Mouse (Mus musculus) gastrocnemius, adult 8-10 months (tissue): ENCODE data around the gene Rpl15. TPM values are rescaled to one million over a fixed set of nuclear protein-coding genes. Genes with fewer than 3 reads are reported as not detected.
"Not testable (repeated sequence)": the region's sequence is repeated elsewhere in the genome, so short reads cannot be mapped to it uniquely, and the experiment has no call there.

ENCODE experiments used
- DNase-seq, 2 experiments: peaks; one replicate each; pipeline ENCODE4 v3.0.0; 2022; ENCODE audit warnings: low spot score in 2 of 2
- total RNA-seq, 4 experiments: library from RNA; stranded (reverse); gene quantifications; 2 replicates each; pipeline ENCODE4 v1.2.4; 2022

Gene Rpl15
- 100 to 1,000 TPM; 522 to 585 (median 547) TPM for total RNA-seq

DNA sequence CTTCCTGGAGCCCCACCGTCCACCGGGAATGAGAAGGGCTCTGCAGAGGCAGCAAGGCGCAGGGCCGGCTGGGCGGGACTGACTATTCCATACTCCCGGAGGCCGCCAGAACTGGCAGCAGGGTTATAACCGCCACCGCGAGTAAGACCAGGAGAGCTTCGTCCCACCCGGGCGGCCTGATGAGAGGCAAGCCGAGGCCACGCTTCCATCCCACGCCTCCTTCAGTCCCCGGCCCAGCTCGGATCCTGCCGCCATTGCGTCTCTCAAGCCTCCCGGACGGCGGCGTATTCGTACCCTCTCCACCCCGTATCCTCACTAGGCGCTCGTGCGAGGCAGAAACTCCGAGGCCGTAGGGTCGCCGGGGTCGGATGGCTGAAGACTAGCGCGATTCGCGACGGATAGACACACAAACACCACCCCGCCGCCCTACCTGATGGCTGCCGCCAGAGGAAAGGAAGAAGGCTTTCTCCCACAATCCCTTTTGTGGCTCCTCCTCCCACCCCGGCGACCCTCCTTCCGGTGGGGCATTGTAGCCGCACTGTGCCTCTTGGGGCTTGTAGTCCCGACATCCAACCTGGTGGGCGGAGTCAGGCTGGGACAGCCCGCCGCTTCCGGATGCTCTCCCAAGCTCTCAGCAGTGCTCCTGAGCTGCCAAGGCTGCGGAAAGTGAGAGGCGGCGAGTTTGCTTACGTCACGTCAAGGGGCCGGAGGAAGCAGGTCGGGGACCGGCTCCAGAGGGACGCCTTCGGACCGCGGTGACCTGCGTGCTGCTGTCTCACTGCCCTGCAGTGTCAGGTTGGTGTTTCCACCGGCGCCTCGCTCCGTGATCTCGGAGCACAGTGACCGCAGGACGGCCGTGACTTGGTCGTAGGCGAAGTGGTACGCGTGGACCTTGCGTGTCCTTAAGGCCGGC is at the start of gene Rpl15, which contains the start of gene Nkiras1:
Rpl15 (minus strand) TSS at position 863 of the 913 bp plus-strand sequence.
Nkiras1 (plus strand) TSS at position 608 of the 913 bp plus-strand sequence.
- peak; percentile 98 to 99 for DNase-seq

DNA sequence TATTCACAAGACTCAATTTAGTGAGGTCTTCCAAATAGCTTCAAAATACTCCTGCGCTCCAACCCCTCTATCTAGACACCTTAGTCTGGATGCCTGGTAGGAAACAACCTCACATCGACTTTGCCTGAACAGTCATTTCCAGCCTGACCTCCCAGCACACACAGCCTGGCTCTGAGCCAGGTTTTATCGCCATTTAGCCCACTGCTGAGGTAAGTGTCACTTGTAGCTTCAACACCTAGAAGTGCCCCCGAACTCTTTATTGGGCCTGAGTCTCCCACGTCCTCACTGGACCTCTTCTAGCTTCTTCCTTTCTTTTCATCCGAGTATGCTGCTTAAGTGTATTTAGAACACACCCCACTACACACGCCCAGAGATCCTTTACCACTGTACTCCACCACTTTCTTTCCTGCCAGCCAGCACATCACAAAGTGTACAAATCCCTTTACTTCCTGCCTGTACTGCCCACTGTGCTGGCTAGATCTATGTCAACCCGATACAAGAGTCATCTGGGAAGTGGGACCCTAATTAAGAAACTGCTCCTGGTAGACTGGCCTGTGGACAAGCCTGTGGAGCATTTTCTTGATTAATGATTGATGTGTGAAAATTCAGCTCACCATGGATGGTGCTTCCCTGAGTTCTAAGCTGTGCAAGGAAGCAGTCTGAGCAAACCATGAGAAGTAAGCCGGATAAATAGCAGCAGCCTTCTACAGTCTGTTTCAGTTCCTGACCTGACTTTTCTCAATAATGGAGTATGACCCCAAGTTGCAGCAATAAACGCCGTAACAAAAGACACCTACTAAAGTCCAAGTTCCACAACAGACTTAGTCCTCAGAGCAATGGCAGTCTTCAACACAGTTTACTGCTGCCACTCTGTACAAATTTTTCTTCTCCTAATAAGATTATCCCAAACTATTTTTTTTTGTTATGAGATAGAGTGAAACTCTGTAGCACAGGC is 46.5 kb upstream of the Rpl15 start:
- DNase-seq = no peak

DNA sequence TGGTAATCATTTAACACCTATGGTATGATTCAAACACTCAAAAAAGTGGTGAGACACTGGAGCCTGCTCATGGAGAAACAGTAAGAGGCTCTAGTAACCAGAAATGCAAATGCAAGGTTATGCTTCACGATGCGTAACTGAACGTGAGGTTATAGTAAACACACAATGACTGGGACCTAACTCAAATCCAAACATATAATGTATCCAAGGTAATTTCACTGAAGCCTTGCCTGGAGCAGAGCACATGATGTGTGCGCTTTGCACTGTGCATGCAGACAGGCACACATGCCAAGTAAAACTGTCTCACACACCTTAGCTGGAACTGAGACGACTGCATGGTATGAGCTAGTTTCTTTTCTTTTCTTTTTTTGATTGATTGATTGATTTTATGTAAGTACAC is 33.0 kb upstream of the Rpl15 start:
- DNase-seq = no peak

DNA sequence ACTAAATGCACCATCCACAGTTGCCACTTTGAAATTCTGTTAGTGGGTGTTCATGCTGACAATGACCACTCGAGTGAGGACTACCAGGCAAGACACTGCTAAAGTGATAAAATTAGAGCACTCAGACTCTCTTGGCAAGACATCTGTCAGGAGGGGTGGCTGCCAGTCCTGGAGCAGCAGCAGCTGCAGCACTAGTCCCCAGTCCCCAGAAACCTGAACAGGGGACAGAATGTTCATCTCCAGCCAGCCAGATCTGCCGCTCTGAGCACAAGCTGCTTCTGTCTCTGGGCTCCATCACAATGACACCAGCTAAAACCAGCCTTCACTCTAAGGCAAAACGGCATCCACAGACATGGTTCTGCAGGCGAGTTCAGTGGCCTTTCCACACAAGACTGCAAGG is 32.1 kb upstream of the Rpl15 start:
- DNase-seq = peak; percentile 79 to 84

DNA sequence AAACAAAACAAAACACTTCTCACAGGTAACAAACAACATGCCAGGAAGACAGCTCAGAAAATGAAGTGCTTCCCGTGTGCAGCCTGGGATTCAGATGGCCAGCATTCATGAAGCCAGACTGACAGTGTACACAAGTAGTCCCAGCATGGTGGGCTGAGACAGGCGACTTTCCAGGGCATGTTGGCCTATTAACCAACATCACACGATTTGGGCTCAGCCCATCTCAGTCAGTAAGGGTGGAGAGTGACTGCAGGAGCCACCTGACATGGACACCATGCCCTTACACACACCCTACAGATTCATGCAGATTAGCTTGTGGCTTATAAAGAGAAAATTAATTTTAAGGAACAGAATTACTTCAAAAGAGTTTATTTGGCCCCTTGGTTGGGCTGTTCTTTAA is 31.6 kb upstream of the Rpl15 start:
- peak in 1 of 2 experiments; percentile 21 for DNase-seq

DNA sequence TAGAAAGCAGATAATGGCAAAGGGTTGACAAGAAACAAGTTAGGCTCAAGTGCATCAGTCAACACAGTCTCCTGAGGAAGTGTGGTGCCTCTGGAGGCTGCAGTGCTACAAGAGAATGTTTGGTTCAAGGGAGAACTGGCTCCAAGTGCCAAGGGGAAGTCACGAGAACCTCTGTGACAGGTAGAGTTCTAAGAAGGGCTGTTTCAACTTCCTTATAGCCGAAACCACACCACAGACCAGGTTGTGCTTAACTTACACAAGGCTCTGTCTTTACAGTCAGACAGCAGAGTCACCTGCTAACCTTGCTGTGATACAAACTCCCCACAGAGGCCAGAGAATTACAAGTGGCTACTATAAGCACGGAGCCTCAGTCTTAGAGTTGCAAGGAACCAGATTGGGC is 30.4 kb upstream of the Rpl15 start:
- DNase-seq = no peak

DNA sequence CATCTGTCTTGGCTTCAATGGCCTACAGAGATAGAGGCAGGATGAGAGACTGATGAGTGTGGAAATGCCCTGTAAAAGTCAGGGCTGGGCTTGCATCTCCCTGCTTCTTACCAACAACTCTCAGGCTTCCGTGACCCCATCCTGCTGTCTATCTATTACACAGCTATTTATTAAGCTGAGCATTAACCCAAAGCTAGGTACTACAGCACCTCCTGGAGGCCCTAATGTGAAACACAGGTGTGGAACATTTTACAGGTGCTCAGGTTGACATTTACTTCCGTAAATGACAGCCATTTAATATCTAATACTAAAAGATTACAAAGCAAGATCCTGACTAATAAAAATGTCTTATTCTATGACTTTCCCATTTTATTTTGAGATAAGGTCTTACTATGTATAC is 29.5 kb upstream of the Rpl15 start:
- DNase-seq = no peak

DNA sequence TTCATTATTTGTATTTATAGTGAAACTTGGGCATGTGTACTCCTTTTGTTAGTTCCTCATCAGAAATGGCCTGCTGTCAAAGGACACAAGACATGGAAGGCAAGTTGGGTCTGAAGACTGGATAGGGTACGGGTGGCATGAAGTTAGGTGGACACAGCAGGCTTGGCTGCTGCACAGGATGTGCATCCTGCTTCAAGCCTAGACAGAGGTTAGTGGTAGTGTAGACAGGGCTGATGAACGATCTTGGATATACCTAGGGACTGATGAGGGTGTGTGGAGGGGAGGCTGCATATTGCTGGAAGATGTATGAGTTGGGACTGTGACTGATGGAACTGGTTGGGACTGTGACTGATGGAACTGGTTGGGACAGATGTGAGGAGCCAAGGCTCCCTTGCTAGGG is 27.7 kb upstream of the Rpl15 start:
- DNase-seq = no peak

DNA sequence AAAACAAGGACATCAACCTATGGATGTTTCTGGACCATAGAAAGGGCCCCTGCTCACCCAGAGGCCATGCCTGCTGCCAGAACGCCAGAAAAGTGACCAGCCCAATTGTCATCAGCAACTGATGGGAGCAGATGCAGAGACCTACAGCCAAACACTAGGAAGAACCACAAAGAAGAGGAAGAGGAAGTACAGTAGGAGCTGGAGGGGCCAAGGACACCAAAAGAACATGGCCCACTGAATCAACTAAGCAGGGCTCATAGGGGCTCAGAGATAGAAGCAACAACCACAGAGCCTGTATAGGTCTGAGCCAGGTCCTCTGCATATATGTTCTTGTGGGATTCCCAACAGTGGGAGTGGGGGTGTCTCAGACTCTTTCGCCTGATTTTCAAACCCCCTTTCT is 26.2 kb upstream of the Rpl15 start:
- DNase-seq = no peak

DNA sequence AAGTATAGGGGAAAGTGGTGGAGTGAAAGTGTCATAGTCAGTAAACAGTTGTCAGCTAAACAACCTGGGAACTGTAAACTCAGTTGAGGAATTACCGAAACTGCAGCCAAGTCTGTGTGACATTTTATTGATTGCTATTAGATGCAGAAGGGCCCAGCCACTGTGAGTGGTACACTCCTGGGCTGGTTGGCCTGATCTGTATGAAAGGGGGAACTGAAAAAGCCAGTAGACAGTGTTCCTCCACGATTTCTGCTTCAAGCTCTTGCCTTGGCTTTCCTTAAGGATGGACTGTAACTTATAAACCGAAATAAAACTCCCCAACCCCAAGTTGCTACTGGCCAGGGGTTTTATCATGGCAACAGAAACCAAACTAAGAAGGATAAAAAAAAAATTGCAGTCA is 21.4 kb upstream of the Rpl15 start:
- DNase-seq = no peak

DNA sequence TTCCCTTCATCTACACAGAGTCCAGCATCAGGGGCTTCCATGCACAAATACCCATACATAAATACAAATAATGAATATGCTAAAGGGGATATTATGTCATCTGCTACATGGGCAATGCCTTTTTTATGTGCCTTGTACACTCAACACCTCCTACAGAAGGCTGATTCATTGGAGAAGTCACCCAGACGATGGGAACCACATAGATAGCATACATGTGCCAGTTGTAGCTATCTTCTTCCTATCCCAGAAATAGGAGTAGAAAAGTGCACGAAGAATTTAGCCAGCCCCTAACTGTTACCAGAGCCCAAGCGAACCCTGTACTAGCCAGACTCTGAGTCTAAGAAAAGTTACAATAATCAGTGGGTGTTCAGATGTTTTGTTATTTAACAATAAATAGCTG is 20.9 kb upstream of the Rpl15 start:
- no peak for DNase-seq

DNA sequence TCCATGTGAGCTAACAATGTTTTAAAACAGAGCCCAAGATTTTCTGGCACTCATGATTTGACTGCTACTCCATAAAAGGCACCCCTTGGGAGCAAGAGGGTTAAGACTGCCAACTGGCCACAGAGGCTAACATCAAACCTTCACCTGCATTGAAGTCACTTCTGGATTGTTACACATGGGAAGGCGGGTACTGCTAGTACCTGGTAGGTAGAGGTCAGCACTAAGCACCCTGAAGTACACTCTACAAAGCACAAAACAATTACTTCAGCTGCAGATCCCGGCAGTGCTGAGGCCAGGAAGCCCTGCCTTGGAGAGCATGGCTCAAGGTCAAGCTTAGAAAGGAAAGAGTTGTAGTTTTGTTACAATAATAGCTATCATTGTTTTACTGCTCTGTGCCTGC is 16.2 kb upstream of the Rpl15 start:
- DNase-seq = no peak

DNA sequence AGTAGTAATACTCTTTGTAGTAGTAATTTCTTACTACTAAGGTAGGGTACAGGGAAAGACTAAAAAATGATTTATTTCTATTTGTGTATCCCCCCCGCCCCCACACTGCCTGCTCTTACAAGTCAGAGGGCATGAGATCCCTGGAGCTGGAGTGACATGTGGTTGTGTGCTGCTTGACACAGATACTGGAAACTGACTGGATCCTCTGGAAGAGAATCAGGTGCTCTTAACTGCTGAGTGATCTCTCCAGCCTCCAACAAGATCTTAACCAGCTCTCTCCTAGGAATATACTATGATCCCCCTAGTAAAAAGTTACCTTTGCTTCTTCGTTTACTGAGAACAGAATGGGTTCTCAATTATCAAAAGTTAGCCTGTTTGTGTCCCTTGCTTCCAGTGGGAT is 15.2 kb upstream of the Rpl15 start:
- DNase-seq = no peak

DNA sequence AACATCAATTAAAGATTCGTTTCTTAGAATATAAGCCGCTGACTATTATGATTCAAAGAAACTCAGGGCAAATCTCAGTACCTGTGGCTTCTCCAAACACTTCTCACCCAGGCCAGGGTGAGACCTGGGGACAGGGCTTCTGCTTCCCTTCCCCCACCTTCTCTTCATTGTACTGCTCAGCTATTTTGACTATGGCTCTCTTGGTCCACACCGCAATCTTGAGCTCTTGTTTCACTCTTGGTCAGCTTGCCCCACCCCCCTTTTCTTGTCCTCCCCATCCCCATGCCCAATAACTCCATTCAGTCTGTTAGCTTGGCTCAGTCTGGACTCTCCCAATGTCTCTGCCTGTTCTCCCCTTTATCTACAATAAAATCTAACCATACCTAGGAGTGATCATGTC is 14.3 kb upstream of the Rpl15 start:
- no peak for DNase-seq

DNA sequence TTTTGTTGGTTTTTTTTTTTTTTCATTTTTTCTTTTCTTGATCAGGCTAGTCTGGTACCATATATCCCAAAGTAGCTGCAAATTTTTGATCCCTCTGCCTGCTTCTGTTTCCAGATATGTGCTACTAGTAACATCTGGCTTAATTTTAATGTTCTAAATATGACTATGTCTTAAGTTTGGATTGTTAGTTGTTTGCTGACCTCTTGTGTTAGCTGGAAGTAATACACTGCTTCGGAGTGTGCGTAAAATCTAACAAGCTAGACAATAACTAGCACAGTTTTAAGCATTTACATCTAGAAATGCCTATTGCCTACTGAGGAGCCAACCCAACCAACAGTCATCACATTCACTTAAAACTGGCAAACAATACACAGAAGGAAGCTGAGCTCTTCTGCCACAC is 13.4 kb upstream of the Rpl15 start:
- DNase-seq = no peak

DNA sequence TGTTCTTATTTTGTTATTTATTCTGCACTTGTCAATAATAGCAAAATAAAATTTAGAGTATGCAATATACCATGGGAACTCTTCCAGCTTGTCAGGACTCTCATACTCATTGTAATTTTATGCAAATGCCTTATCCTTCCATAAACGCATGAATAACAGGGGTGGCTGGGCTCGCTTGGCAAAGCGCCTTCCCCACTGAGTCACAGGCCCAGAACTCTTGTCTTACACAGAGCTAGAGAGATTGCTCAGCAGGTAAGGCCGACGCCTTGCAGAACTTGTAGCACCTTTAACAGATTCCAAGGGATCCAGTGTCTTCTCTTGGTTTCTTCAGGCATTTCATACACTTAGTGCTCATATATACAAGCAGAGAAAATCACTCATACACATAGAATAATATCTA is 9.2 kb upstream of the Rpl15 start:
- no peak for DNase-seq

DNA sequence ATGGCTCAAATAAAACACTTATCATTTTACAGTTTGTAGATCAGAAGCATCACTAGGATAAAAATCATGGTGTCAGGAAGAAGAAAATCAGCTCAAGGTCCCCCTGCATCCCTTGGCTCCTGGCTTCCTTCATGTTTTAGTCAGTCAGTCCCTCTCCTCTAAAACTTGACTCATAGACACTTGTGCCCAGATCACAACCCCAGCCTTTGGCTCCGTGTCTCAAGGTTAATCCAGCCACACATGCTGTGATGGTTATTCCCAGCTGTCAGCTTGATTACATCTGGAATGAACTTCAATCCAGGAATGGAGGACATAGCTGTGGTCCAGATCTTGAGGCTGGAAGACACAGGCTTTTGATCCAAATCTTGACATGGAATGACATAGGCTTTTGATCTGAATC is 3.3 kb upstream of the Rpl15 start:
- DNase-seq = no peak

DNA sequence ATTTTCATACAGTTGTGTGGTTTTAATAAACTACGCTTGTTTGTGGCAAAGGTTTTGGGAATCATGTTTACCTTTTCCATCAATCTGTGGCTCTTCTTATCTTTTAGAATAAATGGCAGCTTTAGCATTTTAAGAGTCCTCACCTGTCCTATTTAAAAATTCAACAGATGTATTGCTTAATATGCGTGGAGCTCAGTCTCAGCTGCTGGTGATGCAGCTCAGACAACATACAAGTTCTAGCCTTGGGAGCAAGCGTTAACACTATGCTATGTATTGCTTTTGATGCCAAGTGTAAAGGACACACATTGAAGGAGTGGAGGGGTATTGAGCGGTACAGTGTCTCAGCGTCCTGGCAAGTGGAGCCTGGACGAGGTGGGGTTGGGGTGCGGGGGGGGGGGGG is 475 bp upstream of the Rpl15 start:
- no peak for DNase-seq

DNA sequence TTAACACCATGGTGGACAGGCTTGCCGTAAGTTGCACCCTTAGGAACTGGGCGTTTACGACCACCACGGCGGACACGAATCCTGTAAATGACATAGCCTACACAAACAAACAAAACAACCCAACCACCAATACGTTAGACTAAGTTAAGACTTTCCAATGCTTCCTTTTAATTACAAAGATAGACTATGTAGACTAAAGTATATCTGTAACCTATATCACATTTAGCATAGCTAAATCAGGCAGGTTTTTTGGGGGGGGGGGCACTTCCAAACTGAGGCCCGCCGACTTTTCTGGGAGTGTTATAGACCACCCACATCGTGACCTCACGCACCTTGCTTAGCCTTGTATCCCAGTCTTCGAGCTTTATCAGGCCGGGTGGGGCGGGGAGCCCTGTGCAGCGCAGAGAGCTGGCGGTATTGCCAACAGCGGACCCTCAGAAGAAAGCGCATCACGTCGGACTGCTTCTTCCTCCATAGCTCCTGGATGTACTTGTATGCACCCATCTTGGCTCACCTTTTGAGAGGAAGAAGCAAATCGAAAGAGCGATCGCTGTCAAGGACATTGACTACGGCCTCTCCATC is 1.2 kb downstream of the Rpl15 start:
- not testable (repeated sequence) for DNase-seq

DNA sequence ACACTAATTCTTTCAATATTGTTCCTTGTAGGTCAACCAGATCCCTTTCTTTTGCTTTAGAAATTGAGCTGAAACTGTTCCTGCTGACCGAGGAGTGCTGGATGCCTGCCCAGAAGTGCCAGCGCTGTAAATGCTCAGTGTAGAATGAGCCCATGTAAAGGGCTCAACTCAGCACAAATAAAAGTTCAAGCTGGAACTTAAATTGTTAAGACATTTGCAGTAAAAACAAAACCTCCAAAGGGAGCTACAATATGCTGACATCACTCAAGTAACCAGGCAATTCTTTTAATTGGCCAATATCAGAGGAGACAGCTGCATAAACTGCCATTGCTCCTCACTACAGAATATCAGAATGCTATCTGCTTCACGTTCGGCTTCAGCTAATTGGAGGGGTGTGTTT is 7.8 kb downstream of the Rpl15 start:
- no peak for DNase-seq

DNA sequence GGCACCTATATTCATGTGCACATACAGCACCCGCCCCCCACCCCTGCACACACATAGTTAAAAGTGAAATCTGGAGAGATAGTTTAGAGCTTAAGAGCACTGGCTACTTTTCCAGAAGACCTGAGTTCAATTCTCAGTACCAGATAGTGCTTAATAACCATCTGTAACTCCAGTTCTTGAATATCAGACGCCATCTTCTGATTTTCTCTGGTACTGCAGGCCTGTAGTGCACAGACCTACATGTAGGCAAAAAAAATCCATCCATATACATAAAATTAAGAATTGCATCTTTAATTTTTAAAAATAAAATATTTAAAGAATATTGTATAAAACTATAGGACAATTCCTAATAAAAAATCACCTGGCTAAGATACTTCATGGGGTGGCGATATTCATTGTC is 10.0 kb downstream of the Rpl15 start:
- DNase-seq = no peak

DNA sequence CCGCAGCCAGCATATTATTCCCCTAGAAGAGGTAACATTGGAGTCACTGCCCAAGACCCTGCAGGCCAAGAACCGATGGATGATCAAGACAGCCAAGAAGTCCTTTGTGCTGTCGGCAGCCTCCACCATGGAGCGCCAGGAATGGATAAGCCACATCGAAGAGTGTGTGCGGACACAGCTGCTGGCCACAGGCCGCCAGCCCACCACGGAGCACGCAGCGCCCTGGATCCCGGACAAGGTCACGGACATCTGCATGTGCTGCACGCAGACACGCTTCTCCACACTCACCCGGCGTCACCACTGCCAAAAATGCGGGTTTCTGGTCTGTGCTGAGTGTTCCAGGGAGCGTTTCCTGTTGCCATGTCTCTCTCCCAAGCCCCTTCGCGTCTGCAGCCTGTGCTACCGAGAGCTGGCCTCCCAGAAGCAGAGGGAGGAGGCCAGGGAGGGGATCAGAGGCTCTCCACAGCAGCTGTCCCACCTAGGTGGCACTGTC is 28.5 kb downstream of the Rpl15 start:
- no peak for DNase-seq
